Mouse (Mus musculus) thymus, adult 2 months (tissue): ENCODE results near the gene C5ar1. TPM values are rescaled to one million over a fixed set of nuclear protein-coding genes. Genes with fewer than 3 reads are reported as not detected.

Experiments used
- DNase-seq: peaks from one replicate; pipeline ENCODE4 v3.0.0; 2021
- H3K27ac ChIP-seq: fragments of 200-500 bp; 2 replicates; pipeline ENCODE4 v1.5.1; 2012; ENCODE audit warnings: low read length, control low read depth; ENCODE audit not compliant: control insufficient read depth, insufficient read depth
- H3K27me3 ChIP-seq: fragments of 200-500 bp; 2 replicates; pipeline ENCODE4 v1.6.1; 2012; ENCODE audit warnings: mild to moderate bottlenecking, low read length, moderate library complexity, mixed read lengths; ENCODE audit not compliant: control insufficient read depth, insufficient read depth
- H3K36me3 ChIP-seq: fragments of 200-500 bp; 2 replicates; pipeline ENCODE4 v1.6.1; 2012; ENCODE audit warnings: mild to moderate bottlenecking, low read length, moderate library complexity; ENCODE audit not compliant: control insufficient read depth, insufficient read depth
- H3K4me1 ChIP-seq: fragments of 200-500 bp; replicated peaks from 2 replicates; pipeline ENCODE4 v1.6.1; 2012; ENCODE audit warnings: low read length; ENCODE audit not compliant: control insufficient read depth, insufficient read depth
- H3K4me3 ChIP-seq: fragments of 200-500 bp; 2 replicates; pipeline ENCODE4 v1.5.1; 2012; ENCODE audit warnings: mild to moderate bottlenecking, low read length, control low read depth, moderate library complexity; ENCODE audit not compliant: control insufficient read depth, insufficient read depth
- CTCF ChIP-seq: fragments of 200-500 bp; IDR thresholded peaks from 2 replicates; pipeline ENCODE4 v1.5.1; 2012; ENCODE audit warnings: mild to moderate bottlenecking, control low read depth, low read length, moderate library complexity, borderline replicate concordance; ENCODE audit not compliant: control insufficient read depth, poor library complexity, insufficient read depth; ENCODE audit errors: extremely low read depth
- POLR2A ChIP-seq: fragments of 200-500 bp; IDR thresholded peaks from 2 replicates; pipeline ENCODE4 v1.6.1; 2012; ENCODE audit warnings: mild to moderate bottlenecking, low read length, control low read depth, moderate library complexity; ENCODE audit not compliant: control insufficient read depth, poor library complexity, insufficient read depth; ENCODE audit errors: extremely low read depth
- WGBS: fragments of 180-500 bp; shearing (Covaris S2); methylation state at CpG from one replicate; pipeline ENCODE4 v1.1.7; 2018; 5-methylcytosine and 5-hydroxymethylcytosine counted together
- polyA plus RNA-seq: library from polyadenylated mRNA; depleted of rRNA; stranded (reverse); fragments of >200 nt; gene quantifications from 2 replicates; pipeline ENCODE4 v1.2.3, GENCODE M21; 2012

The C5ar1 gene
- polyA plus RNA-seq, 1 experiment, result 3.2 TPM

- peak; percentile 99 for DNase-seq
- no peaks in the 10 kb centered on the region for H3K27me3 ChIP-seq
- H3K4me1 ChIP-seq, result peaks cover 12% of the 10 kb centered on the region
- TF ChIP-seq CTCF (no peak), POLR2A (peak; percentile 51; the same call in 1 of the 2 replicates)
- under 1% methylated on average over 66 of the region's 70 CpGs for WGBS
- peak within 1 kb of the TSS; percentile 57 for H3K4me3 ChIP-seq
- H3K36me3 ChIP-seq, result peaks cover 18% of the 10 kb centered on the region
- peak within 1 kb of the TSS; percentile 42; the same call in 1 of the 2 replicates for H3K27ac ChIP-seq
Measured at GRCm38 (mm10) chr7:16286026-16286961, 27.0 kb upstream of the C5ar1 start, which contains the start of gene Ccdc9. Gene Ccdc9 (minus strand): TSS chr7:16286795.

GRCm38 (mm10) chr7:16285450-16286025, 26.2 kb upstream of the C5ar1 start:
- Histone ChIP-seq H3K27ac (peak overlapping the region; percentile 6; the same call in 1 of the 2 replicates), H3K4me3 (peak overlapping the region; percentile 57), H3K36me3 (peaks cover 21% of the 10 kb centered on the region), H3K27me3 (no peaks in the 10 kb centered on the region), H3K4me1 (peaks cover 12% of the 10 kb centered on the region)
- TF ChIP-seq POLR2A, result no peak
- peak; percentile 63 for DNase-seq
- WGBS, result 3% methylated on average over 14 of the region's 14 CpGs

- no peak overlapping the region for H3K27ac ChIP-seq
- TF ChIP-seq CTCF (no peak), POLR2A (no peak)
- H3K36me3 ChIP-seq, result peaks cover 21% of the 10 kb centered on the region
Measured at GRCm38 (mm10) chr7:16284904-16285303, 25.6 kb upstream of the C5ar1 start.

GRCm38 (mm10) chr7:16284001-16284400, 24.7 kb upstream of the C5ar1 start:
- H3K36me3 ChIP-seq, result peaks cover 21% of the 10 kb centered on the region
- no peak overlapping the region for H3K27ac ChIP-seq
- no peaks in the 10 kb centered on the region for H3K27me3 ChIP-seq
- no peak for DNase-seq
- H3K4me3 ChIP-seq, result no peak overlapping the region
- TF ChIP-seq POLR2A, result no peak
- TF ChIP-seq CTCF, result no peak
- 94% methylated on average over 8 of the region's 8 CpGs for WGBS
- H3K4me1 ChIP-seq, result peaks cover 12% of the 10 kb centered on the region

More at GRCm38 (mm10) chr7:16284904-16285303, 25.6 kb upstream of the C5ar1 start:
- Histone ChIP-seq H3K4me1 (peaks cover 12% of the 10 kb centered on the region), H3K27me3 (no peaks in the 10 kb centered on the region), H3K4me3 (no peak overlapping the region)
- WGBS, result 82% methylated on average over 9 of the region's 9 CpGs
- DNase-seq, result no peak

- H3K4me3 ChIP-seq, result no peak overlapping the region
- peaks cover 21% of the 10 kb centered on the region for H3K36me3 ChIP-seq
- H3K4me1 ChIP-seq, result peaks cover 12% of the 10 kb centered on the region
- DNase-seq, result no peak
- no peak for TF ChIP-seq CTCF
- TF ChIP-seq POLR2A, result no peak
- no peaks in the 10 kb centered on the region for H3K27me3 ChIP-seq
- WGBS, result 96% methylated on average over 13 of the region's 13 CpGs
- no peak overlapping the region for H3K27ac ChIP-seq
Measured at GRCm38 (mm10) chr7:16282334-16282733, 23.0 kb upstream of the C5ar1 start.

- Histone ChIP-seq H3K27me3 (no peaks in the 10 kb centered on the region), H3K27ac (no peak overlapping the region), H3K4me1 (peaks cover 7% of the 10 kb centered on the region), H3K4me3 (no peak overlapping the region), H3K36me3 (peaks cover 21% of the 10 kb centered on the region)
- 95% methylated on average over 11 of the region's 11 CpGs for WGBS
- TF ChIP-seq CTCF (no peak), POLR2A (no peak)
- no peak for DNase-seq
Measured at GRCm38 (mm10) chr7:16280721-16281120, 21.4 kb upstream of the C5ar1 start.
